Mouse (Mus musculus) cortical plate, adult 2 months (tissue): ENCODE results near the gene 9530003J23Rik. TPM values are rescaled to one million over a fixed set of nuclear protein-coding genes. Genes with fewer than 3 reads are reported as not detected.
"Not testable (repeated sequence)": the region's sequence is repeated elsewhere in the genome, so short reads cannot be mapped to it uniquely, and the experiment has no call there.

Source experiments
- H3K27ac ChIP-seq: fragments of 200-500 bp; 2 replicates; pipeline ENCODE4 v1.5.1; 2012; ENCODE audit warnings: low read length, control low read depth, inconsistent platforms; ENCODE audit not compliant: insufficient read depth
- H3K4me1 ChIP-seq: fragments of 200-500 bp; 2 replicates; pipeline ENCODE4 v1.6.1; 2011; ENCODE audit warnings: low read length; ENCODE audit not compliant: control insufficient read depth, insufficient read depth
- H3K4me3 ChIP-seq: fragments of 200-500 bp; 2 replicates; pipeline ENCODE4 v1.5.1; 2011; ENCODE audit warnings: mild to moderate bottlenecking, low read length, control low read depth; ENCODE audit not compliant: insufficient read depth
- CTCF ChIP-seq: fragments of 200-500 bp; IDR thresholded peaks from 2 replicates; pipeline ENCODE4 v1.5.1; 2011; ENCODE audit warnings: mild to moderate bottlenecking, control low read depth, low read length; ENCODE audit not compliant: insufficient read depth; ENCODE audit errors: extremely low read depth
- POLR2A ChIP-seq: fragments of 200-500 bp; IDR thresholded peaks from 2 replicates; pipeline ENCODE4 v1.6.1; 2011; ENCODE audit warnings: mild to moderate bottlenecking, low read length, control low read depth; ENCODE audit not compliant: insufficient read depth; ENCODE audit errors: extremely low read depth
- polyA plus RNA-seq: library from polyadenylated mRNA; depleted of rRNA; stranded (reverse); fragments of >200 nt; gene quantifications from 2 replicates; pipeline ENCODE4 v1.2.3, GENCODE M21; 2012; rRNA removed

Gene 9530003J23Rik
- polyA plus RNA-seq: not detected in 2 replicates

GRCm38 (mm10) chr10:117238603-117239002, at the start of gene 9530003J23Rik:
9530003J23Rik (minus strand) TSS chr10:117238703.
- no peak within 1 kb of the TSS for H3K27ac ChIP-seq
- TF ChIP-seq POLR2A (no peak), CTCF (no peak)
- no peaks in the 10 kb centered on the region for H3K4me1 ChIP-seq
- no peak within 1 kb of the TSS for H3K4me3 ChIP-seq

- H3K27ac ChIP-seq: no peak overlapping the region
- TF ChIP-seq CTCF (no peak), POLR2A (no peak)
- H3K4me1 ChIP-seq: no peaks in the 10 kb centered on the region
- H3K4me3 ChIP-seq: no peak overlapping the region
Observed at GRCm38 (mm10) chr10:117287226-117287850, 48.8 kb upstream of the 9530003J23Rik start.

DNA sequence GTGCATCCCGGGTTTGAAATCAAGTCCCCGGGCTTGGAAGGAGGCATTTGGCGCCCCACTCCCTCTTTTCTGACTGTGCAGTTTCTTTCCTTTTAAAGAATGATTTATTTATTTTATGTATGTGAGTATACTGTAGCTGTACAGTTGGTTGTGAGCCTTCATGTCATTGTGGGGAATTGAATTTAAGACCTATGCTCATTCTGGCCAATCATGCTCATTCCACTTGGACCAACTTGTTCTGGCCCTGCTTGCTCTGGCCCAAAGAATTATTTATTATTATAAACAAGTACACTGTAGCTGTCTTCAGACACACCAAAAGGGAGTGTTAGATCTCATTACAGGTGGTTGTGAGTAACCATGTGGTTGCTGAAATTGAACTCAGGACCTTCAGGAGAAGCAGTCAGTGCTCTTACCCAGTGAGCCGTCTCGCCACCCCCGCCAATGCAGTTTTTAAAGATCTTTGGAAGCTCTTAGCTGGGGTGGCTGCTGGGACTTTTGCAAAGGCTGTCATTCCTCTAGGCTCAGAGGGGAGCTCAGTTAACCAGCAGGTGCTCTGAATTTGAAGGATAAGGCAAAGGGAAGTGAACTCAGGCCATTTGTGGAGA, 48.0 kb upstream of the 9530003J23Rik start:
- TF ChIP-seq POLR2A (no peak), CTCF (no peak)
- Histone ChIP-seq H3K4me3 (no peak overlapping the region), H3K27ac (no peak overlapping the region), H3K4me1 (no peaks in the 10 kb centered on the region)

- not testable (repeated sequence) for H3K27ac ChIP-seq, H3K4me1 ChIP-seq, H3K4me3 ChIP-seq
Observed at GRCm38 (mm10) chr10:117285584-117285983, 47.1 kb upstream of the 9530003J23Rik start.

DNA sequence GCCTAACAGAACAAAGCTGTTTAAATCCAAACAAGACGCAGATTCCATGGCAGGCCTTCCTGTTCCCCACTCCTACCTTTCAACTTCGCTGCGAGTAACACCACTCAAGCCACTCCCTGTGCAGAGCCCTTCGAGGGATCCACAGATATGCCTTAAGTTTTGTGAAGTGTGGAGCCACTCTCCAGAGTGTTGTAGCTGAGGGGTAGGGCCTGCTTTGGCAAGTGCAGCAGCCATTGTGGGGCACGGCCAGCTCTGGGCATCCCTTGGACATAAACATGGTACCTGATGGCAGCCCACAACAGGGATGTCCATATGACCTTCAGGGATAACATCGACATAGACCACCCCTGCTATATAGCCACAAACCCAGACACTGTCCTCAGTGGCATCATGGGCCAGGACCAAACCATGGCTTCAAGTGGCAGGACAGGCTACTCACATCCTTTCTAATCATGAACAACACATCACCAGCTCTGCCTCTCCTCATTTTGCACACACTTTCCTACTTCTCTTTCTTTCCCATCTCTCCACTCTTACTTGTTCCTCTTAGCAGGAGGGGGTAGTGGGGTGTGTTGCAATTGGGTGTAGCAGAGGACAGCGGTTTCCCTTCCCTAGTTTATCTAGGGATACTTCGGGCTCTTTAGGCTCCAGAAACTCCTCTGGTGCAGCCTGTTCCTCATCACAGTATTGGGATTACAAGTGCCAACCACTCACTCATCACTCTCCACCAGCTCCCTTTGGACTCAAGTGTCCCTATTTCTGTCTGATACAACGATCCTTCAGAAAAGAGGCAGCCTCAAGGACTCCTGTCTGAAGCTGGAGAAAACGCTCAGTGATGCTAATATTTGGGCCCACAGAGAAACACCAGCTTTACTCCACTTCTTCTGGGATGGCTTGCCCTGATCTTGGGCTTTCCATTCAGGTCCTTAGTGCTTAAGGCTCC, 46.3 kb upstream of the 9530003J23Rik start:
- Histone ChIP-seq H3K27ac (no peak overlapping the region), H3K4me1 (no peaks in the 10 kb centered on the region), H3K4me3 (no peak overlapping the region)
- TF ChIP-seq POLR2A (no peak), CTCF (no peak)

DNA sequence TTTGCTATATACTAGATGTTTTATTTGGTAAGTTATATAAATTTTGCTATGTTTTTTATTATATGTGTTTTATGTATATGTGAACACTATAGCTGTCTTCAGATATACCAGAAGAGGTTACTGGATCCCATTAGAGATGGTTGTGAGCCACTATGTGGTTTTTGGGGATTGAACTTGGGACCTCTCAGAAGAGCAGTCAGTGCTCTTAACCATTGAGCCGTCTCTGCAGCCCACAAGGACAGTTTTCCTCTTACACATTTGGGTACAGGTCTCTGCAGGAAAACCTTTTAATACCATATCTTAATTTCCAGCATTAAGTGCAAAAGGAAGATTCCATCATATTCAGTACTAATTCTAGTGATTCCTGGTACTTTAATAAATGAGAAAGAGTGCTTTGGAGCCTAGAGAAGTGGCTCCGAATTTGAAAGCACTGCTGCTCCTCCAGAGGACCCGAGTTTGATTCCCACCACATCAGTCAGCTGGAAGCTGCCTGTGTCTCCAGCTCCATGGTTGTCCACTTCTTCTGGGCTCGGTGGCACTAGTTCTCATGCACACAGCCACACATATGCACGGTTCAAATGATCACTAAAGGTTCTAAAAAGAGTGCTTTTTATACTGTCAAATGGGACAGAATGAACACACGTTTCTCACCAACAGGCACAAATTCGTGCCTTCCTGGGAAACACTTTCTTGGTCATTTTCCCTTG, 45.5 kb upstream of the 9530003J23Rik start:
- Histone ChIP-seq H3K4me1 (no peaks in the 10 kb centered on the region), H3K27ac (no peak overlapping the region), H3K4me3 (no peak overlapping the region)
- TF ChIP-seq POLR2A (no peak), CTCF (no peak)

DNA sequence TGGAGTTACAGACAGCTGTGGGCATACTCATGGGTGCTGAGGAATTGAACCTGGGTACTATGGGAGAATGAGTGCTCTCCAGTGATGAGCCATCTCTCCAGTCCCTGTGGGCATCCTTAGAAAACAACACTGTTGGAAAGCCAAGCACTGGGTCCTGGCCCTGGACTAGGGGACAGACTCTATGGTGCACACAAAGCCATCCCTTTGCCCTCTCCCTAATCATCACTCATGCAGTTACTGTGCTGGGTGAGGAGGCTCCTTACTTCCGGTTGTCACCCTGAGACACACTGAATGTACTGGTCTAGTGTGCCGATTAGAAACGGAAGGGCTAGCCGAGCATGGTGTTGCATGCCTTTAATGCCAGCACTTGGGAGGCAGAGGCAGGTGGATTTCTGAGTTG, 44.7 kb upstream of the 9530003J23Rik start:
- H3K27ac ChIP-seq, H3K4me1 ChIP-seq, H3K4me3 ChIP-seq: not testable (repeated sequence)

DNA sequence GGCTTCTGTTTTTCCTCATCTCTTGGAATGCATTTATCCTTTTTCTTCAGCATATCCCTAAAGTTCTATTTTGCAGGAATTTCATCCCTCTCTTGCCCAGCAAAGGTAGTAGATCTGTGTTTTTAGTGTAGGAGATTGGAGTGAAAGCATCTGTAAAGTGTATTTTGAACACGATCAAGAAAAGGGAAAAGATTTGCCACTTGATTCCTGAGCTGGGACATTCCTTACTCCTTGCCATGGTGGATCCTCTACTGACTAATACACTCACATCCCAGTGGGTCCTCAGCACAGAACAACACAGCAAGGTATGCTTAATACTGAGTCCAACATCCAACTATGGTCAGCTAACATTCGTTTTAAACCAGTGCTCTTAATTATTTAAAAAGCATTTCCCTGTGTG, 44.0 kb upstream of the 9530003J23Rik start:
- Histone ChIP-seq H3K4me1 (no peaks in the 10 kb centered on the region), H3K27ac (no peak overlapping the region), H3K4me3 (no peak overlapping the region)
- no peak for TF ChIP-seq CTCF
- no peak for TF ChIP-seq POLR2A

GRCm38 (mm10) chr10:117282049-117282448, 43.5 kb upstream of the 9530003J23Rik start, which contains the start of gene Lyz2:
Lyz2 (minus strand) TSS chr10:117282321.
- no peaks in the 10 kb centered on the region for H3K4me1 ChIP-seq
- H3K4me3 ChIP-seq: no peak within 1 kb of the TSS

More at GRCm38 (mm10) chr10:117282049-117282448, 43.5 kb upstream of the 9530003J23Rik start, which contains the start of gene Lyz2:
- TF ChIP-seq CTCF (no peak), POLR2A (no peak)
- no peak within 1 kb of the TSS for H3K27ac ChIP-seq
